Mouse (Mus musculus) left cerebral cortex, adult 11 months (tissue): Measurements from ENCODE around the gene 9330161L09Rik.
"Not testable (repeated sequence)": the region's sequence is repeated elsewhere in the genome, so short reads cannot be mapped to it uniquely, and the experiment has no call there.

Experiments
- DNase-seq: peaks from one replicate; pipeline ENCODE4 v3.0.0; 2022; ENCODE audit warnings: low spot score

The 9330161L09Rik gene

GRCm38 (mm10) chr12:103407720-103408119, at the start of gene 9330161L09Rik:
Gene 9330161L09Rik, minus strand, starts transcription at chr12:103407820.
- no peak for DNase-seq

DNA sequence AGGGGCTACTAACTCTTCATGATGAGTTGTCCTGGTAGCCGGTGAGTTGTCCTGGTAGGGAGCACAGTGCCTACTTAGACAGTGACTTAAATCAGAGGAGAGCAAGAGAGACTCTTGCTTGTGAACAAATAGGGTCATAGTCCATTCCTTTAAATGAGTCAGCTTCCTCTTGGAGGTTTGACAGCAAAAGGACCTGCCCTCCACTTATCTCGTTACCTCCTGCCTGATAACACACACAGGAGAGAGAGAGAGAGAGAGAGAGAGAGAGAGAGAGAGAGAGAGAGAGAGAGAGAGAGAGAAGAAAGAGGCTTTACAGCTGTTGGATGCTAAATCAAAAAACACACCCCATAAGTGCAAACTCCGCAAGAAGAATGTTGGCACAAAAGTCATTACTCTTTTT, 49.5 kb upstream of the 9330161L09Rik start, which contains the start of gene Ifi27l2b:
TSS of gene Ifi27l2b (minus strand) at position 84 of the 400 bp plus-strand sequence.
- no peak for DNase-seq

GRCm38 (mm10) chr12:103456727-103457126, 49.1 kb upstream of the 9330161L09Rik start:
- DNase-seq = not testable (repeated sequence)

GRCm38 (mm10) chr12:103453361-103453760, 45.7 kb upstream of the 9330161L09Rik start:
- no peak for DNase-seq

- no peak for DNase-seq
Observed at GRCm38 (mm10) chr12:103445060-103445459, 37.4 kb upstream of the 9330161L09Rik start.

- DNase-seq = not testable (repeated sequence)
Observed at GRCm38 (mm10) chr12:103444261-103444660, 36.6 kb upstream of the 9330161L09Rik start.

- no peak for DNase-seq
Observed at GRCm38 (mm10) chr12:103443524-103443923, 35.9 kb upstream of the 9330161L09Rik start, which contains the start of gene Ifi27l2a. Gene Ifi27l2a, minus strand, starts transcription at chr12:103443680.

DNA sequence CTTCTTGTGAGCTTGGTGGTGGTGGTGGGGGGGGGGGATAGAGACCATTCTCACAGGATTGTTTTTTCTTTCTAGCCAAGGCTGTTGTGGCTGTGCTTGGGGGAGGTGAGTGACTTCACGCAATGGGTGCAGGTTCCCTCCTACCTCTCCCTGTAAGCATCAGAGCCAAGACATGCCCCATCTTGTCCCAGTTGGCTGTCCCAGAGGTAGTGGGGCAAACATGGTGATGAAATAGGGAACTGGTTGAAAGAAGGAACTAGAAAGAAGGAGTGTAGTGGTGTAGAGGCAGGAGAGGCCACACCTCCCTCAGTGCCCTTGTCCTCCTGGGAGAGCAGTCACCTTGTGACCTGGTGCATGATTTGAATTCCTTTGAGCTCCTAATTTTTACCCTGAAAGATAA, 30.0 kb upstream of the 9330161L09Rik start:
- DNase-seq = no peak

- DNase-seq = no peak
Observed at GRCm38 (mm10) chr12:103434861-103435260, 27.2 kb upstream of the 9330161L09Rik start.

- peak; percentile 71 for DNase-seq
Observed at GRCm38 (mm10) chr12:103433986-103434731, 26.5 kb upstream of the 9330161L09Rik start, which contains the start of gene Ifi27. Gene Ifi27, plus strand, starts transcription at chr12:103434211.

- DNase-seq = no peak
Observed at GRCm38 (mm10) chr12:103433430-103433829, 25.8 kb upstream of the 9330161L09Rik start.

- DNase-seq = no peak
Observed at GRCm38 (mm10) chr12:103426710-103427109, 19.1 kb upstream of the 9330161L09Rik start.

DNA sequence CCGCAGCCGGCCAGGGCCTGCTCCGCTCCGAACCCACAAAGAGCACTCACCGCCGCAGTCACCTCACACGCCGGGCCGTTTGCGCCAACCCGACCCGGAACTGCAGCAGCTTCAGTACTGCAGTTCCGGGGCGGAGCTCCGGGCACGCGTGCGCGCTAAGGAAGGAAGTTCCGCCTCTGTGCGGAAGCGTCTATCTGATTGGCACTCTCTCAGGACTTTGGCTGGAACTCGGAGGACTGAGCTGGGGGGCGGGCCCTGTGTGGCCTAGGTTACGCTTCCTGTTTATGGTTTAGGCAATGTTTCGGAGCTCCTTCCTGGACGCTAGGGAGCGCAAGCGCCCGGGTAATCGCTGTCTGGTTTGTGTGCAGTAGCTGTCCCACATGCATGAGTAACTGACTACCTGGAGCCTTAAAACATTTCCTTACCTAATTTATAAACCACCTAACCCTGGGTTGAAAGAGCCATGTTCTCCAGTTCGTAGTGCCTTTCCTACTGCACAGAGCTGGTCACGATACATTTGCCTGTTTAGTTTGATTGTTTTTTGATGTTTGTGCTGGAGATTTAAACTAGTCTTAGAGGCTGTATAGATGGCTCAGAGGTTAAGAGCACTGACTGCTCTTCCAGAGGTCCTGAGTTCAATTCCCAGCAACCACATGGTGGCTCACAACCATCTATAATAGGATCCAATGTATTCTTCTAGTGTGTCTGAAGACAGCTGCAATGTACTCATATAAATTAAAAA, 18.3 kb upstream of the 9330161L09Rik start, which contains the start of gene Ddx24:
TSS of gene Ddx24 (minus strand) at position 102 of the 742 bp plus-strand sequence.
- peak; percentile 98 for DNase-seq

- no peak for DNase-seq
Observed at GRCm38 (mm10) chr12:103425016-103425728, 17.6 kb upstream of the 9330161L09Rik start.

GRCm38 (mm10) chr12:103408144-103408543, 524 bp upstream of the 9330161L09Rik start:
- no peak for DNase-seq

DNA sequence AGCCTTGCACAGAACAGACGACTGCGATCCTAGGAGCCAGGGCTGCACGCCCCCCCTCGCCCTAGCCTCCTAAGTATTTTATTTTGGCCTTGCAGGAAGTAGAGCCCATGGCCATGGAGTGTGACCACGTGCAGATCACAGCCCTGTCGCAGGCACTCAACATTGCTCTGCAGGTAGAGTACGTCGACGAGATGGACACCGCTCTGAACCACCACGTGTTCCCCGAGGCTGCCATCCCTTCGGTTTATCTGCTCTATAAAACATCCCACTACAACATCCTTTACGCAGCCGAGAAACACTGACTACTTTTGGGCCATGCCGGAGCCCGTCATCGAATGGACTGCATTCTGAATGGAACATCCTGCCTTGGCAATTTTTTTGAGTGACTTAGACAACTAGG, 3.5 kb downstream of the 9330161L09Rik start:
- DNase-seq = no peak

- DNase-seq = no peak
Observed at GRCm38 (mm10) chr12:103396751-103397150, 10.9 kb downstream of the 9330161L09Rik start.

- no peak for DNase-seq
Observed at GRCm38 (mm10) chr12:103395486-103396275, 11.9 kb downstream of the 9330161L09Rik start.

DNA sequence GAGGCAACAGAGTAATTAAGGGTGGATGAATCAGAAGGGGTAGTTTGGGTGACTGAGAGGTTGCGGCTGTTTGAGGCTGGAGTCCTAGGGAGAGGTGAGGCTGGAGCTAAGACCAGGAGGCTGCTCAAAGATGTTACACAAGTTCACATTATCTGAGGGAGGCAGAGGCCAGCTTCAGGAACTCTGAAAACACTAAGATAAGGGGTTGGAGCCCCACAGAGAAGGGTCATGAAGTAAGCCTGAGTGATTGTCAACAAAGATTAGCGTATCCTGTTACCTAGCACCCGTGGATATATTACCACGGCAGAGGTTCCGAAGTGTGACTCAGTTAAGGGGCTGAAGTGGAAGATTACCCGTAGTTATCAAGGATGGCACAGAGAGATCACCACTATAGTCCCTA, 14.1 kb downstream of the 9330161L09Rik start:
- no peak for DNase-seq

GRCm38 (mm10) chr12:103391098-103391497, 16.5 kb downstream of the 9330161L09Rik start:
- DNase-seq = no peak

DNA sequence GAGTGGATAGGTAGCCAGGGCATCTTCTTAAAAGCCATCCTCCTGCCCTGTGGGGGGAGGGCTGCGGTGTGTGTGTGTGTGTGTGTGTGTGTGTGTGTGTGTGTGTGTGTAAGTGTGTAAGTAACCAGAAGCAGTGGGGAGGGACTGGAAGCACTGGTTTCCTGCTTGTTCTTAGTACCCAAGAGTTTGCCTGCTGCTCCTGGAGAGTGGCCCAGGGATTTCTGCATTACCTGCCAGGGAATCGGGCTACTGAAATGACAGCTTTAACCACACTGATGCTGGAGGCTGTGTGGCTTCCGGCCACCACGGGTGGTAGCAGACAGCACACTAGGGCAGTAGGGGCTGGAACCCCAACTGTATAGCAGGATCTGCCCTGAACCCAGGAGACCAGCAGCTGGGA, 17.6 kb downstream of the 9330161L09Rik start:
- no peak for DNase-seq
